Mouse (Mus musculus): ENCODE results near the gene Sardh. TPM values are rescaled to one million over a fixed set of nuclear protein-coding genes. Genes with fewer than 3 reads are reported as not detected.

The Sardh gene
- total RNA-seq (2023) = not detected in 4 replicates

GRCm38 (mm10) chr2:27248211-27248610 lies at the start of gene Sardh:
Gene Sardh, minus strand, starts transcription at chr2:27248337.

GRCm38 (mm10) chr2:27164796-27165590 lies 83.1 kb downstream of the Sardh start, which contains the start of gene Dbh:
Gene Dbh, plus strand, starts transcription at chr2:27165233.

GRCm38 (mm10) chr2:27141950-27142693 lies 106.0 kb downstream of the Sardh start, which contains the start of gene Fam163b:
Gene Fam163b, minus strand, starts transcription at chr2:27142491.

Other genes with a start within 250 kb of the Sardh start
- gene Cacfd1, start 238.4 kb downstream of the Sardh start, total RNA-seq (2023) = 32.1 to 40.4 TPM (median 38.3 TPM) in 4 replicates
- 6.7 to 9.8 TPM (median 8.0 TPM) in 4 replicates for gene Slc2a6, start 220.3 kb downstream of the Sardh start, total RNA-seq (2023)
- not detected in 4 replicates for gene Mymk, start 176.2 kb downstream of the Sardh start, total RNA-seq (2023)
- gene Adamtsl2, start 169.0 kb downstream of the Sardh start, total RNA-seq (2023) = 1.3 to 3.3 TPM (median 1.7 TPM) in 4 replicates
- not detected in 4 replicates for gene Fam163b, start 105.8 kb downstream of the Sardh start, total RNA-seq (2023)
- gene Dbh, start 83.1 kb downstream of the Sardh start, total RNA-seq (2023) = not detected in 4 replicates
- gene Vav2, start 178.7 kb upstream of the Sardh start, total RNA-seq (2023) = 160 to 178 TPM (median 166 TPM) in 4 replicates
- gene Brd3os, start 194.0 kb upstream of the Sardh start, total RNA-seq (2023) = 1.3 TPM in 1 of 4 replicates, not detected in the others